Mouse (Mus musculus) lung, adult 2 months (tissue): Measurements from ENCODE around the gene Phex.

Experiments
- CTCF ChIP-seq: fragments of 200-500 bp; IDR thresholded peaks from 2 replicates; pipeline ENCODE4 v1.5.1; 2011; ENCODE audit warnings: mild to moderate bottlenecking, low read length, control low read depth; ENCODE audit not compliant: insufficient read depth
- POLR2A ChIP-seq: fragments of 200-500 bp; IDR thresholded peaks from 2 replicates; pipeline ENCODE4 v1.6.1; 2011; ENCODE audit warnings: low read depth, mild to moderate bottlenecking, control low read depth, low read length, borderline replicate concordance; ENCODE audit errors: extremely low read depth

GRCm38 (mm10) chrX:157202736-157203135 is 212.4 kb downstream of the Phex start:
- TF ChIP-seq CTCF: no peak
- no peak for TF ChIP-seq POLR2A
